Mouse (Mus musculus) embryonic facial prominence, embryonic 12.5 days (tissue): Measurements from ENCODE around the gene Slc16a2. TPM values are rescaled to one million over a fixed set of nuclear protein-coding genes. Genes with fewer than 3 reads are reported as not detected.

Experiments
- ATAC-seq: fragments of 200-750 bp; cut with Nextera tagmentation; 2 replicates; pipeline ENCODE4 v1.8.0; 2017; ENCODE audit not compliant: insufficient number of reproducible peaks, insufficient read depth, low FRiP score, low TSS enrichment
- H3K27ac ChIP-seq: fragments of 300-500 bp; sonication (generic); 2 replicates; pipeline ENCODE4 v1.5.1; 2016; ENCODE audit warnings: mild to moderate bottlenecking
- H3K27me3 ChIP-seq: fragments of 300-500 bp; sonication (generic); 2 replicates; pipeline ENCODE4 v1.6.1; 2016; ENCODE audit warnings: mild to moderate bottlenecking, moderate library complexity
- H3K36me3 ChIP-seq: fragments of 300-500 bp; sonication (generic); 2 replicates; pipeline ENCODE4 v1.6.1; 2016; ENCODE audit warnings: mild to moderate bottlenecking
- H3K4me1 ChIP-seq: fragments of 300-500 bp; sonication (generic); 2 replicates; pipeline ENCODE4 v1.6.1; 2016
- H3K4me2 ChIP-seq: fragments of 300-500 bp; sonication (generic); replicated peaks from 2 replicates; pipeline ENCODE4 v1.6.1; 2016; ENCODE audit warnings: mild to moderate bottlenecking, moderate library complexity
- H3K4me3 ChIP-seq: fragments of 300-500 bp; sonication (generic); 2 replicates; pipeline ENCODE4 v1.5.1; 2016; ENCODE audit warnings: mild to moderate bottlenecking
- H3K9ac ChIP-seq: fragments of 300-500 bp; sonication (generic); 2 replicates; pipeline ENCODE4 v1.6.1; 2016; ENCODE audit warnings: mild to moderate bottlenecking, moderate library complexity
- H3K9me3 ChIP-seq: fragments of 300-500 bp; sonication (generic); 2 replicates; pipeline ENCODE4 v1.6.1; 2016; ENCODE audit warnings: mild to moderate bottlenecking, moderate library complexity
- WGBS: fragments of 180-500 bp; shearing (Covaris S2); methylation state at CpG from one replicate; pipeline ENCODE4 v1.1.7; 2016; 5-methylcytosine and 5-hydroxymethylcytosine counted together
- polyA plus RNA-seq: library from polyadenylated mRNA; unstranded; fragments of >200 nt; fragmentation: Nextera tagmentation; extraction: Ambion mirVana; gene quantifications from 2 replicates; pipeline ENCODE4 v1.2.1, GENCODE M21; 2016

The Slc16a2 gene
- polyA plus RNA-seq, 1 experiment from 2014 or later = 13.4 TPM

GRCm38 (mm10) chrX:103732033-103732703 lies 89.6 kb downstream of the Slc16a2 start:
- Histone ChIP-seq H3K27ac (no peak overlapping the region), H3K36me3 (no peaks in the 10 kb centered on the region), H3K4me2 (no peak overlapping the region), H3K9me3 (no peaks in the 10 kb centered on the region), H3K27me3 (peaks cover 28% of the 10 kb centered on the region), H3K4me1 (no peaks in the 10 kb centered on the region), H3K4me3 (no peak overlapping the region), H3K9ac (no peak overlapping the region)
- ATAC-seq = no peak
- WGBS = 83% methylated on average over 4 of the region's 4 CpGs

GRCm38 (mm10) chrX:103722437-103722836 lies 99.3 kb downstream of the Slc16a2 start:
- no peak overlapping the region for H3K9ac ChIP-seq
- ATAC-seq = no peak
- 77% methylated on average over 2 of the region's 2 CpGs for WGBS

GRCm38 (mm10) chrX:103719618-103720185 lies 102.1 kb downstream of the Slc16a2 start:
- Histone ChIP-seq H3K27ac (no peak overlapping the region), H3K36me3 (no peaks in the 10 kb centered on the region), H3K9me3 (no peaks in the 10 kb centered on the region), H3K4me2 (no peak overlapping the region), H3K27me3 (peaks cover 12% of the 10 kb centered on the region), H3K4me3 (no peak overlapping the region), H3K9ac (no peak overlapping the region), H3K4me1 (no peaks in the 10 kb centered on the region)
- WGBS = 44% methylated on average over 12 of the region's 12 CpGs
- no peak for ATAC-seq

More at GRCm38 (mm10) chrX:103722437-103722836, 99.3 kb downstream of the Slc16a2 start:
- Histone ChIP-seq H3K4me3 (no peak overlapping the region), H3K27me3 (peaks cover 19% of the 10 kb centered on the region), H3K9me3 (no peaks in the 10 kb centered on the region), H3K4me2 (no peak overlapping the region), H3K4me1 (no peaks in the 10 kb centered on the region), H3K36me3 (no peaks in the 10 kb centered on the region), H3K27ac (no peak overlapping the region)

- H3K27me3 ChIP-seq = peaks cover 32% of the 10 kb centered on the region
- 43% methylated on average over 7 of the region's 7 CpGs for WGBS
- H3K4me3 ChIP-seq = no peak overlapping the region
- no peak for ATAC-seq
- no peak overlapping the region for H3K27ac ChIP-seq
- peaks cover 8% of the 10 kb centered on the region; the same call in 1 of the 2 replicates for H3K4me1 ChIP-seq
- H3K9ac ChIP-seq = no peak overlapping the region
- no peak overlapping the region for H3K4me2 ChIP-seq
- H3K36me3 ChIP-seq = no peaks in the 10 kb centered on the region
- no peaks in the 10 kb centered on the region for H3K9me3 ChIP-seq
Observed at GRCm38 (mm10) chrX:103712922-103713321, 108.9 kb downstream of the Slc16a2 start.

GRCm38 (mm10) chrX:103709671-103710070 lies 112.1 kb downstream of the Slc16a2 start:
- 46% methylated on average over 2 of the region's 2 CpGs for WGBS
- H3K4me1 ChIP-seq = peaks cover 8% of the 10 kb centered on the region; the same call in 1 of the 2 replicates
- H3K27me3 ChIP-seq = peaks cover 55% of the 10 kb centered on the region
- H3K27ac ChIP-seq = no peak overlapping the region
- no peak overlapping the region for H3K9ac ChIP-seq
- no peaks in the 10 kb centered on the region for H3K9me3 ChIP-seq
- no peak overlapping the region for H3K4me2 ChIP-seq
- no peak for ATAC-seq
- no peak overlapping the region for H3K4me3 ChIP-seq
- H3K36me3 ChIP-seq = no peaks in the 10 kb centered on the region

- no peaks in the 10 kb centered on the region for H3K9me3 ChIP-seq
- H3K4me2 ChIP-seq = no peak overlapping the region
- H3K36me3 ChIP-seq = no peaks in the 10 kb centered on the region
- 95% methylated on average over 1 of the region's 1 CpGs for WGBS
- no peak for ATAC-seq
- no peak overlapping the region for H3K27ac ChIP-seq
- peaks cover 8% of the 10 kb centered on the region; the same call in 1 of the 2 replicates for H3K4me1 ChIP-seq
- H3K4me3 ChIP-seq = no peak overlapping the region
- no peak overlapping the region for H3K9ac ChIP-seq
- peaks cover 60% of the 10 kb centered on the region for H3K27me3 ChIP-seq
Observed at GRCm38 (mm10) chrX:103708592-103708991, 113.2 kb downstream of the Slc16a2 start.

- Histone ChIP-seq H3K4me3 (no peak overlapping the region), H3K36me3 (no peaks in the 10 kb centered on the region), H3K27me3 (peaks cover 52% of the 10 kb centered on the region), H3K4me1 (no peaks in the 10 kb centered on the region), H3K9ac (no peak overlapping the region), H3K4me2 (no peak overlapping the region), H3K27ac (no peak overlapping the region), H3K9me3 (no peaks in the 10 kb centered on the region)
- 89% methylated on average over 4 of the region's 4 CpGs for WGBS
- ATAC-seq = no peak
Observed at GRCm38 (mm10) chrX:103704611-103705010, 117.2 kb downstream of the Slc16a2 start.

GRCm38 (mm10) chrX:103704024-103704423 lies 117.8 kb downstream of the Slc16a2 start:
- peaks cover 57% of the 10 kb centered on the region for H3K27me3 ChIP-seq
- ATAC-seq = 0 out of 2 replicates have a peak, but pooled peaks have one; percentile 15
- H3K36me3 ChIP-seq = no peaks in the 10 kb centered on the region
- H3K9me3 ChIP-seq = no peaks in the 10 kb centered on the region
- no peak overlapping the region for H3K9ac ChIP-seq
- no peak overlapping the region for H3K4me2 ChIP-seq
- H3K4me1 ChIP-seq = no peaks in the 10 kb centered on the region
- no peak overlapping the region for H3K4me3 ChIP-seq
- 60% methylated on average over 4 of the region's 4 CpGs for WGBS
- H3K27ac ChIP-seq = no peak overlapping the region

- ATAC-seq = no peak
- 73% methylated on average over 2 of the region's 2 CpGs for WGBS
- H3K9me3 ChIP-seq = no peaks in the 10 kb centered on the region
- peaks cover 67% of the 10 kb centered on the region for H3K27me3 ChIP-seq
- no peak overlapping the region for H3K27ac ChIP-seq
- 0 out of 2 replicates have a peak, but pooled peaks cover 4% of the 10 kb centered on the region for H3K4me1 ChIP-seq
- H3K4me3 ChIP-seq = no peak overlapping the region
- no peaks in the 10 kb centered on the region for H3K36me3 ChIP-seq
- no peak overlapping the region for H3K4me2 ChIP-seq
- no peak overlapping the region for H3K9ac ChIP-seq
Observed at GRCm38 (mm10) chrX:103697796-103698195, 124.0 kb downstream of the Slc16a2 start.

- H3K9ac ChIP-seq = no peak overlapping the region
- H3K9me3 ChIP-seq = no peaks in the 10 kb centered on the region
- ATAC-seq = no peak
- H3K27ac ChIP-seq = peak overlapping the region; percentile 63; the same call in 1 of the 2 replicates
- WGBS = 10% methylated on average over 9 of the region's 9 CpGs
- H3K27me3 ChIP-seq = peaks cover 66% of the 10 kb centered on the region
- peak overlapping the region; percentile 74 for H3K4me2 ChIP-seq
- 0 out of 2 replicates have a peak, but pooled peaks cover 4% of the 10 kb centered on the region for H3K4me1 ChIP-seq
- no peak overlapping the region for H3K4me3 ChIP-seq
- H3K36me3 ChIP-seq = no peaks in the 10 kb centered on the region
Observed at GRCm38 (mm10) chrX:103696081-103696519, 125.7 kb downstream of the Slc16a2 start.

GRCm38 (mm10) chrX:103695165-103695996 lies 126.4 kb downstream of the Slc16a2 start:
- peak overlapping the region; percentile 31 for H3K9ac ChIP-seq

More at GRCm38 (mm10) chrX:103695165-103695996, 126.4 kb downstream of the Slc16a2 start:
- Histone ChIP-seq H3K36me3 (no peaks in the 10 kb centered on the region), H3K27me3 (peaks cover 63% of the 10 kb centered on the region), H3K9me3 (no peaks in the 10 kb centered on the region), H3K4me1 (0 out of 2 replicates have a peak, but pooled peaks cover 4% of the 10 kb centered on the region), H3K27ac (0 out of 2 replicates have a peak overlapping the region, but pooled peaks have one; percentile 41), H3K4me3 (peak overlapping the region; percentile 40), H3K4me2 (peak overlapping the region; percentile 74)
- peak; percentile 74 for ATAC-seq
- under 1% methylated on average over 37 of the region's 41 CpGs for WGBS
